Mouse (Mus musculus): Measurements from ENCODE around the gene Urgcp. TPM values are rescaled to one million over a fixed set of nuclear protein-coding genes. Genes with fewer than 3 reads are reported as not detected.

Urgcp gene
- total RNA-seq, 2 experiments from 2014 or later, result 59.2 to 64.6 TPM

GRCm38 (mm10) chr11:5715179-5715578 is 47.0 kb downstream of the Urgcp start:
- DNase-seq, result no peak

GRCm38 (mm10) chr11:5707530-5708353 is 54.4 kb downstream of the Urgcp start:
- peak; percentile 93 to 98 for DNase-seq

GRCm38 (mm10) chr11:5706874-5707529 is 55.2 kb downstream of the Urgcp start:
- peak; percentile 43 to 48 for DNase-seq

- DNase-seq, result no peak
These were observed 56.2 kb downstream of the Urgcp start for GRCm38 (mm10) chr11:5705972-5706371.

GRCm38 (mm10) chr11:5703341-5703740 is 58.8 kb downstream of the Urgcp start:
- no peak for DNase-seq

- DNase-seq, result no peak
These were observed 59.2 kb downstream of the Urgcp start for GRCm38 (mm10) chr11:5702957-5703332.

- no peak for DNase-seq
These were observed 59.8 kb downstream of the Urgcp start for GRCm38 (mm10) chr11:5702271-5702956.

GRCm38 (mm10) chr11:5701821-5702220 is 60.4 kb downstream of the Urgcp start:
- DNase-seq, result no peak

- no peak for DNase-seq
These were observed 60.9 kb downstream of the Urgcp start for GRCm38 (mm10) chr11:5701300-5701699.

GRCm38 (mm10) chr11:5700808-5701207 is 61.4 kb downstream of the Urgcp start:
- peak; percentile 37 to 45 for DNase-seq

GRCm38 (mm10) chr11:5691775-5692174 is 70.4 kb downstream of the Urgcp start:
- peak; percentile 50 to 64 for DNase-seq

GRCm38 (mm10) chr11:5684283-5684682 is 77.9 kb downstream of the Urgcp start:
- DNase-seq, result no peak

- peak; percentile 68 to 79 for DNase-seq
These were observed 79.6 kb downstream of the Urgcp start for GRCm38 (mm10) chr11:5682541-5682940.

Other genes with a start within 250 kb of the Urgcp start
- 100 to 1,000 TPM; 199 to 215 TPM for gene Xbp1, start 241.7 kb downstream of the Urgcp start, total RNA-seq (2021)
- 10 to 100 TPM; 33.7 to 37.5 TPM for gene Ccdc117, start 220.2 kb downstream of the Urgcp start, total RNA-seq (2021)
- not detected for gene Ankrd36, start 192.7 kb downstream of the Urgcp start, total RNA-seq (2021)
- gene Mrps24, start 46.7 kb downstream of the Urgcp start, total RNA-seq (2021), result 100 to 1,000 TPM; 117 to 202 TPM
- 10 to 100 TPM; 67.3 to 73.6 TPM for gene Dbnl, start 26.1 kb upstream of the Urgcp start, total RNA-seq (2021)
- gene Pgam2, start 41.4 kb upstream of the Urgcp start, total RNA-seq (2021), result not detected
- gene Polm, start 75.6 kb upstream of the Urgcp start, total RNA-seq (2021), result 1 to 10 TPM; 5.6 to 6.9 TPM
- gene Aebp1, start 99.6 kb upstream of the Urgcp start, total RNA-seq (2021), result 100 to 1,000 TPM; 372 to 401 TPM
- gene Pold2, start 115.9 kb upstream of the Urgcp start, total RNA-seq (2021), result 10 to 100 TPM; 44.3 to 50.2 TPM
- gene Myl7, start 136.4 kb upstream of the Urgcp start, total RNA-seq (2021), result not detected
- 1 to 10 TPM; 2.1 to 2.4 TPM for gene Gck, start 187.7 kb upstream of the Urgcp start, total RNA-seq (2021)
- gene Ykt6, start 193.3 kb upstream of the Urgcp start, total RNA-seq (2021), result 10 to 100 TPM; 70.0 to 86.4 TPM

Data from adrenal gland, postnatal 36 days (tissue).